Mouse (Mus musculus): ENCODE measurements at regions not wholly inside any gene's neighbourhood (a gene's known extent, or its start where the extent isn't known, plus 50 kb on each side); places are given as distances from the start of the nearest gene placed in this dataset.

- Histone ChIP-seq H3K27me3 (replicated peaks; ENCODE audit: control insufficient read depth, insufficient read depth, low read length) (no peaks in the 10 kb centered on the region), H3K36me3 (ENCODE audit: control insufficient read depth, insufficient read depth, low read length) (no peaks in the 10 kb centered on the region), H3K4me3 (ENCODE audit: low read length) (no peak overlapping the region), H3K4me2 (ENCODE audit: low read length) (no peak overlapping the region), H3K9ac (ENCODE audit: low read depth, low read length) (no peak overlapping the region), H3K9me3 (ENCODE audit: control insufficient read depth, low read length) (no peaks in the 10 kb centered on the region), H3K27ac (ENCODE audit: low read depth, low read length) (no peak overlapping the region), H3K4me1 (ENCODE audit: control insufficient read depth, insufficient read depth, low read depth, low read length) (peaks cover 4% of the 10 kb centered on the region; the same call in 1 of the 2 replicates)
- 59% methylated on average over 3 of the region's 3 CpGs for WGBS
- peak; percentile 73 for ATAC-seq
These were observed 268.7 kb downstream of the Rnf144a start for GRCm38 (mm10) chr12:26146336-26146735.

GRCm38 (mm10) chr12:26145085-26145714 lies 269.9 kb downstream of the Rnf144a start:
- Histone ChIP-seq H3K4me2 (ENCODE audit: low read length) (no peak overlapping the region), H3K27me3 (replicated peaks; ENCODE audit: control insufficient read depth, insufficient read depth, low read length) (no peaks in the 10 kb centered on the region), H3K9me3 (ENCODE audit: control insufficient read depth, low read length) (no peaks in the 10 kb centered on the region), H3K4me1 (ENCODE audit: control insufficient read depth, insufficient read depth, low read depth, low read length) (peaks cover 4% of the 10 kb centered on the region; the same call in 1 of the 2 replicates), H3K4me3 (ENCODE audit: low read length) (no peak overlapping the region), H3K9ac (ENCODE audit: low read depth, low read length) (no peak overlapping the region), H3K36me3 (ENCODE audit: control insufficient read depth, insufficient read depth, low read length) (no peaks in the 10 kb centered on the region), H3K27ac (ENCODE audit: low read depth, low read length) (no peak overlapping the region)
- WGBS: 44% methylated on average over 6 of the region's 6 CpGs
- ATAC-seq: peak; percentile 82

GRCm38 (mm10) chr12:26144616-26145015 lies 270.4 kb downstream of the Rnf144a start:
- H3K27ac ChIP-seq (ENCODE audit: low read depth, low read length): no peak overlapping the region
- no peaks in the 10 kb centered on the region for H3K9me3 ChIP-seq (ENCODE audit: control insufficient read depth, low read length)
- WGBS: 51% methylated on average over 3 of the region's 3 CpGs
- peaks cover 4% of the 10 kb centered on the region; the same call in 1 of the 2 replicates for H3K4me1 ChIP-seq (ENCODE audit: control insufficient read depth, insufficient read depth, low read depth, low read length)
- H3K4me2 ChIP-seq (ENCODE audit: low read length): no peak overlapping the region
- no peak overlapping the region for H3K4me3 ChIP-seq (ENCODE audit: low read length)
- 0 out of 2 replicates have a peak, but pooled peaks have one; percentile 24 for ATAC-seq
- no peaks in the 10 kb centered on the region for H3K36me3 ChIP-seq (ENCODE audit: control insufficient read depth, insufficient read depth, low read length)
- H3K9ac ChIP-seq (ENCODE audit: low read depth, low read length): no peak overlapping the region
- H3K27me3 ChIP-seq (replicated peaks; ENCODE audit: control insufficient read depth, insufficient read depth, low read length): no peaks in the 10 kb centered on the region

- Histone ChIP-seq H3K36me3 (ENCODE audit: control insufficient read depth, insufficient read depth, low read length) (no peaks in the 10 kb centered on the region), H3K9ac (ENCODE audit: low read depth, low read length) (no peak overlapping the region), H3K4me1 (ENCODE audit: control insufficient read depth, insufficient read depth, low read depth, low read length) (peaks cover 4% of the 10 kb centered on the region; the same call in 1 of the 2 replicates), H3K4me2 (ENCODE audit: low read length) (no peak overlapping the region), H3K27me3 (replicated peaks; ENCODE audit: control insufficient read depth, insufficient read depth, low read length) (no peaks in the 10 kb centered on the region), H3K4me3 (ENCODE audit: low read length) (no peak overlapping the region), H3K27ac (ENCODE audit: low read depth, low read length) (peak overlapping the region; percentile 23; the same call in 1 of the 2 replicates), H3K9me3 (ENCODE audit: control insufficient read depth, low read length) (no peaks in the 10 kb centered on the region)
- WGBS: 32% methylated on average over 6 of the region's 6 CpGs
- 0 out of 2 replicates have a peak, but pooled peaks have one; percentile 56 for ATAC-seq
These were observed 271.6 kb downstream of the Rnf144a start for GRCm38 (mm10) chr12:26143411-26143810.

GRCm38 (mm10) chr12:26130811-26131210 lies 284.2 kb downstream of the Rnf144a start:
- H3K4me2 ChIP-seq (ENCODE audit: low read length): no peak overlapping the region
- 81% methylated on average over 8 of the region's 8 CpGs for WGBS
- H3K36me3 ChIP-seq (ENCODE audit: control insufficient read depth, insufficient read depth, low read length): no peaks in the 10 kb centered on the region
- no peak overlapping the region for H3K27ac ChIP-seq (ENCODE audit: low read depth, low read length)
- H3K9ac ChIP-seq (ENCODE audit: low read depth, low read length): no peak overlapping the region
- peaks cover 8% of the 10 kb centered on the region for H3K4me1 ChIP-seq (ENCODE audit: control insufficient read depth, insufficient read depth, low read depth, low read length)
- ATAC-seq: no peak
- no peaks in the 10 kb centered on the region for H3K9me3 ChIP-seq (ENCODE audit: control insufficient read depth, low read length)
- H3K4me3 ChIP-seq (ENCODE audit: low read length): no peak overlapping the region
- no peaks in the 10 kb centered on the region for H3K27me3 ChIP-seq (replicated peaks; ENCODE audit: control insufficient read depth, insufficient read depth, low read length)

GRCm38 (mm10) chr12:26130011-26130410 lies 285.0 kb downstream of the Rnf144a start:
- H3K9ac ChIP-seq (ENCODE audit: low read depth, low read length): no peak overlapping the region
- no peak for ATAC-seq
- H3K27ac ChIP-seq (ENCODE audit: low read depth, low read length): no peak overlapping the region
- no peaks in the 10 kb centered on the region for H3K27me3 ChIP-seq (replicated peaks; ENCODE audit: control insufficient read depth, insufficient read depth, low read length)
- H3K4me1 ChIP-seq (ENCODE audit: control insufficient read depth, insufficient read depth, low read depth, low read length): peaks cover 10% of the 10 kb centered on the region
- no peak overlapping the region for H3K4me2 ChIP-seq (ENCODE audit: low read length)
- H3K9me3 ChIP-seq (ENCODE audit: control insufficient read depth, low read length): no peaks in the 10 kb centered on the region
- H3K36me3 ChIP-seq (ENCODE audit: control insufficient read depth, insufficient read depth, low read length): no peaks in the 10 kb centered on the region
- no peak overlapping the region for H3K4me3 ChIP-seq (ENCODE audit: low read length)
- 81% methylated on average over 3 of the region's 3 CpGs for WGBS

GRCm38 (mm10) chr12:26129511-26129910 lies 285.5 kb downstream of the Rnf144a start:
- ATAC-seq: no peak
- H3K4me1 ChIP-seq (ENCODE audit: control insufficient read depth, insufficient read depth, low read depth, low read length): peaks cover 10% of the 10 kb centered on the region
- no peaks in the 10 kb centered on the region for H3K27me3 ChIP-seq (replicated peaks; ENCODE audit: control insufficient read depth, insufficient read depth, low read length)
- H3K4me2 ChIP-seq (ENCODE audit: low read length): no peak overlapping the region
- no peaks in the 10 kb centered on the region for H3K36me3 ChIP-seq (ENCODE audit: control insufficient read depth, insufficient read depth, low read length)
- no peak overlapping the region for H3K27ac ChIP-seq (ENCODE audit: low read depth, low read length)
- no peaks in the 10 kb centered on the region for H3K9me3 ChIP-seq (ENCODE audit: control insufficient read depth, low read length)
- WGBS: 58% methylated on average over 4 of the region's 4 CpGs
- H3K4me3 ChIP-seq (ENCODE audit: low read length): no peak overlapping the region
- no peak overlapping the region for H3K9ac ChIP-seq (ENCODE audit: low read depth, low read length)

GRCm38 (mm10) chr12:26128851-26129250 lies 286.2 kb downstream of the Rnf144a start:
- ATAC-seq: no peak
- peaks cover 10% of the 10 kb centered on the region for H3K4me1 ChIP-seq (ENCODE audit: control insufficient read depth, insufficient read depth, low read depth, low read length)
- H3K9ac ChIP-seq (ENCODE audit: low read depth, low read length): no peak overlapping the region
- H3K4me3 ChIP-seq (ENCODE audit: low read length): no peak overlapping the region
- H3K9me3 ChIP-seq (ENCODE audit: control insufficient read depth, low read length): no peaks in the 10 kb centered on the region
- H3K4me2 ChIP-seq (ENCODE audit: low read length): no peak overlapping the region
- H3K27ac ChIP-seq (ENCODE audit: low read depth, low read length): no peak overlapping the region
- no peaks in the 10 kb centered on the region for H3K27me3 ChIP-seq (replicated peaks; ENCODE audit: control insufficient read depth, insufficient read depth, low read length)
- H3K36me3 ChIP-seq (ENCODE audit: control insufficient read depth, insufficient read depth, low read length): no peaks in the 10 kb centered on the region

- H3K9ac ChIP-seq (ENCODE audit: low read depth, low read length): no peak overlapping the region
- peak overlapping the region; percentile 47 for H3K27ac ChIP-seq (ENCODE audit: low read depth, low read length)
- no peaks in the 10 kb centered on the region for H3K9me3 ChIP-seq (ENCODE audit: control insufficient read depth, low read length)
- H3K4me1 ChIP-seq (ENCODE audit: control insufficient read depth, insufficient read depth, low read depth, low read length): peaks cover 10% of the 10 kb centered on the region
- no peaks in the 10 kb centered on the region for H3K27me3 ChIP-seq (replicated peaks; ENCODE audit: control insufficient read depth, insufficient read depth, low read length)
- WGBS: 50% methylated on average over 9 of the region's 9 CpGs
- H3K4me3 ChIP-seq (ENCODE audit: low read length): no peak overlapping the region
- H3K4me2 ChIP-seq (ENCODE audit: low read length): no peak overlapping the region
- H3K36me3 ChIP-seq (ENCODE audit: control insufficient read depth, insufficient read depth, low read length): no peaks in the 10 kb centered on the region
- ATAC-seq: peak; percentile 70
These were observed 288.8 kb downstream of the Rnf144a start for GRCm38 (mm10) chr12:26126260-26126659.
